8 mouse cellular contexts compared by ENCODE assay signal in the genomic region with DNA sequence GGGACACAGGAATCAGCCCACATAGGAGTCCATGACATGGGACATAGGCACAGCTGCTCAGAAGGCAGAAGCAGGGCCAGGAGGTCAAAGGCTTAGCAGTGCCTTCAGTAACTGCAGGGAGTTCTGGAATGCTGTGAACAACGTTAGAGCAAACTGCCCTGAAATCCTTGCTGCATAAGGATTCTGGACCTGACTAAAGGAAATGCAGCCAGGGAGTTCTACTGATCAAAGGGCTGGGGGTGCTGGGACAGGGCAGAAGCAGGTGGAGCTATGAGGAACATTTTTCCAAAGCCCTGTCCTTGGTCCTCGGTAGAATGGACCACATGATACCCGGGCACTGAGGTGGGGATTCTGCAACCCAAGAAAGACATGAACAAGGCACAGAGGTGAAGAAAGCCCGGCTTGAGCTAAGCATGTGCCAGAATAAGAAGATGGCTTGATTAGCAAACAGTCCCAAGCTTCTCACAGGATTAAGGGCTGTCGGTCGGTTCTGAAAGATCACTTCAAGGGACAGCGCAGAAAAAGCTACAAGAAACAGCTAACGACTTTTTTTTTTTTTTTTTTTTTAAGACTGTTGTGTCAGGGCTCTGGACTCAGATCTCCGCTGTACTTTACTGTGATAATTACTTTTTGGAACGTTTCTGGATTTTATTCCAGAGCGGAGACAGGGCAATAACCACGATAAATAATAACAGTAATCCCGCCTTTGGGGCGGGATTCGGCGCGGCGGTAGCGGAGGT. TPM values are rescaled to one million over a fixed set of nuclear protein-coding genes. Genes with fewer than 3 reads are reported as not detected.
DNase-seq lines count a peak whose midpoint lies in the region; ATAC-seq lines count a peak whose summit lies in the region.

No protein-coding gene starts in this region.

- no peaks in the 10 kb centered on the region for H3K9me3 ChIP-seq in lung, embryonic 16.5 days (ENCODE audit: control insufficient read depth, low read length)
- no peaks in the 10 kb centered on the region for H3K9me3 ChIP-seq in embryonic facial prominence, embryonic 12.5 days
- no peaks in the 10 kb centered on the region for H3K9me3 ChIP-seq in intestine, embryonic 16.5 days (ENCODE audit: control insufficient read depth, low read length)

- peaks cover 4% of the 10 kb centered on the region for H3K4me1 ChIP-seq in lung, embryonic 16.5 days (replicated peaks; ENCODE audit: control insufficient read depth, insufficient read depth, low read length)
- 0 out of 2 replicates have a peak, but pooled peaks cover 5% of the 10 kb centered on the region for H3K4me1 ChIP-seq in embryonic facial prominence, embryonic 12.5 days
- H3K4me1 ChIP-seq in intestine, embryonic 16.5 days (ENCODE audit: control insufficient read depth, insufficient read depth, low read length): peaks cover 9% of the 10 kb centered on the region

- H3K27me3 ChIP-seq in lung, embryonic 16.5 days (ENCODE audit: control insufficient read depth, insufficient read depth, low read depth, low read length): no peaks in the 10 kb centered on the region
- no peaks in the 10 kb centered on the region for H3K27me3 ChIP-seq in embryonic facial prominence, embryonic 12.5 days
- H3K27me3 ChIP-seq in intestine, embryonic 16.5 days (replicated peaks; ENCODE audit: control insufficient read depth, insufficient read depth, low read length): no peaks in the 10 kb centered on the region

- WGBS in lung, embryonic 16.5 days: under 1% methylated on average over 19 of the region's 19 CpGs
- WGBS in embryonic facial prominence, embryonic 12.5 days: 2% methylated on average over 19 of the region's 19 CpGs
- WGBS in intestine, embryonic 16.5 days: 2% methylated on average over 19 of the region's 19 CpGs
- WGBS in macrophage (ENCODE audit: missing documents): 4% methylated on average over 19 of the region's 19 CpGs

- no peaks in the 10 kb centered on the region for H3K79me2 ChIP-seq in macrophage (ENCODE audit: inconsistent target)

- H3K27ac ChIP-seq in lung, embryonic 16.5 days (ENCODE audit: low read length): peak overlapping the region; percentile 63
- H3K27ac ChIP-seq in embryonic facial prominence, embryonic 12.5 days: no peak overlapping the region
- H3K27ac ChIP-seq in intestine, embryonic 16.5 days (ENCODE audit: low read length): peak overlapping the region; percentile 94
- no peak overlapping the region for H3K27ac ChIP-seq in macrophage

- ATAC-seq in lung, embryonic 16.5 days (ENCODE audit: low read depth): peak; percentile 26
- ATAC-seq in embryonic facial prominence, embryonic 12.5 days (ENCODE audit: insufficient number of reproducible peaks, insufficient read depth, low FRiP score, low TSS enrichment): no peak
- peak; percentile 1; the same call in 1 of the 2 replicates for ATAC-seq in intestine, embryonic 16.5 days

- DNase-seq in lung, postnatal 14 days: no peak
- DNase-seq in layer of hippocampus, postnatal 36 days: no peak
- DNase-seq in layer of hippocampus, adult 8-10 months (ENCODE audit: low spot score in 2 of 2): no peak
- no peak for DNase-seq in urinary bladder, postnatal 14 days (ENCODE audit: low spot score)

- H3K4me3 ChIP-seq in lung, embryonic 16.5 days (ENCODE audit: low read length): peak overlapping the region; percentile 66
- H3K4me3 ChIP-seq in embryonic facial prominence, embryonic 12.5 days: peak overlapping the region; percentile 54
- H3K4me3 ChIP-seq in intestine, embryonic 16.5 days (ENCODE audit: low read length): peak overlapping the region; percentile 69
- H3K4me3 ChIP-seq in macrophage (ENCODE audit: inconsistent target): peak overlapping the region; percentile 46

- H3K36me3 ChIP-seq in lung, embryonic 16.5 days (ENCODE audit: control insufficient read depth, insufficient read depth, low read length): no peaks in the 10 kb centered on the region
- no peaks in the 10 kb centered on the region for H3K36me3 ChIP-seq in embryonic facial prominence, embryonic 12.5 days
- no peaks in the 10 kb centered on the region for H3K36me3 ChIP-seq in intestine, embryonic 16.5 days (ENCODE audit: control insufficient read depth, insufficient read depth, low read length)
- H3K36me3 ChIP-seq in macrophage (ENCODE audit: inconsistent target): no peaks in the 10 kb centered on the region

- H3K4me2 ChIP-seq in lung, embryonic 16.5 days (ENCODE audit: low read depth, low read length): peak overlapping the region; percentile 76
- H3K4me2 ChIP-seq in embryonic facial prominence, embryonic 12.5 days (replicated peaks): peak overlapping the region; percentile 84
- H3K4me2 ChIP-seq in intestine, embryonic 16.5 days (ENCODE audit: low read depth, low read length): peak overlapping the region; percentile 81

- peak overlapping the region; percentile 77 for H3K9ac ChIP-seq in lung, embryonic 16.5 days (ENCODE audit: low read length)
- H3K9ac ChIP-seq in embryonic facial prominence, embryonic 12.5 days: peak overlapping the region; percentile 74
- peak overlapping the region; percentile 96 for H3K9ac ChIP-seq in intestine, embryonic 16.5 days (ENCODE audit: low read depth, low read length)

RNA-seq across cellular contexts. Expression of a gene that starts 0.9 kb away (rescaled TPM):
- polyA plus RNA-seq in lung, embryonic 16.5 days (2015; fragmentation: Nextera tagmentation; extraction: Ambion mirVana): 8.8 and 9.7 TPM in 2 replicates
- 4.9 and 5.3 TPM in 2 replicates for polyA plus RNA-seq in embryonic facial prominence, embryonic 12.5 days (2016; fragmentation: Nextera tagmentation; extraction: Ambion mirVana)
- 83.8 and 95.1 TPM in 2 replicates for polyA plus RNA-seq in intestine, embryonic 16.5 days (2015; fragmentation: Nextera tagmentation; extraction: Ambion mirVana)
- total RNA-seq in macrophage (2018; cell fraction: chromatin; rRNA removed): 1 to 10 TPM in 2 of 26 experiments, under 1 TPM in 7, not detected in 17; 0.40 to 2.8 (median 0.55) TPM
- total RNA-seq in macrophage (2018; cell fraction: cytosol; rRNA removed): under 1 TPM; 0.15 to 0.90 (median 0.44) TPM
- 1 to 10 TPM in 2 of 26 experiments, under 1 TPM in 9, not detected in 15; 0.26 to 1.1 (median 0.56) TPM for total RNA-seq in macrophage (2018; cell fraction: nucleus; rRNA removed)
- 0.36 to 0.61 TPM (median 0.42 TPM) in 3 replicates for polyA plus RNA-seq in macrophage (2018)
- 1 to 10 TPM; 3.1 to 3.7 TPM for total RNA-seq in layer of hippocampus, postnatal 36 days (2021)
- total RNA-seq in layer of hippocampus, adult 8-10 months (2022): 1 to 10 TPM; 3.8 to 6.2 (median 4.8) TPM

RNA-seq across cellular contexts. Expression of a gene that starts 56.3 kb away (rescaled TPM):
- polyA plus RNA-seq in lung, embryonic 16.5 days (2015; fragmentation: Nextera tagmentation; extraction: Ambion mirVana): 0.70 and 5.1 TPM in 2 replicates
- not detected in 2 replicates for polyA plus RNA-seq in embryonic facial prominence, embryonic 12.5 days (2016; fragmentation: Nextera tagmentation; extraction: Ambion mirVana)
- 4,478 and 6,129 TPM in 2 replicates for polyA plus RNA-seq in intestine, embryonic 16.5 days (2015; fragmentation: Nextera tagmentation; extraction: Ambion mirVana)
- not detected for total RNA-seq in macrophage (2018; cell fraction: chromatin; rRNA removed)
- not detected for total RNA-seq in macrophage (2018; cell fraction: cytosol; rRNA removed)
- not detected for total RNA-seq in macrophage (2018; cell fraction: nucleus; rRNA removed)
- not detected in 3 replicates for polyA plus RNA-seq in macrophage (2018)
- not detected for total RNA-seq in layer of hippocampus, postnatal 36 days (2021)
- not detected for total RNA-seq in layer of hippocampus, adult 8-10 months (2022)

Comparison
In these comparisons a context has a peak if more than half of its experiments do, and no peak if none do; other contexts are left out.
1. H3K27ac ChIP-seq: peak in lung, embryonic 16.5 days (single experiment) and intestine, embryonic 16.5 days (single experiment); none in embryonic facial prominence, embryonic 12.5 days (single experiment) and macrophage (single experiment).
2. RNA of a gene that starts 56.3 kb away (polyA plus RNA-seq): 4,478 to 6,129 TPM in intestine, embryonic 16.5 days; 0.70 to 5.1 TPM in lung, embryonic 16.5 days, not detected in embryonic facial prominence, embryonic 12.5 days and not detected in macrophage; every median in the first group is over 100 times any median in the second.
3. Peak in every context shown above with its lines, with median percentiles within 50 percentile points of each other: H3K4me2 ChIP-seq, H3K4me3 ChIP-seq and H3K9ac ChIP-seq.